Mouse (Mus musculus): ENCODE data around the gene Tmem269. TPM values are rescaled to one million over a fixed set of nuclear protein-coding genes. Genes with fewer than 3 reads are reported as not detected.
A peak's percentile ranks its signal among the peaks of the same experiment; 100 is the strongest.

The Tmem269 gene
- total and polyA plus RNA-seq, 2 experiments from 2014 or later, result 0.30 to 0.37 TPM

GRCm38 (mm10) chr4:119246688-119247225 lies 28.7 kb upstream of the Tmem269 start:
- H3K27me3 ChIP-seq (ENCODE audit: insufficient read depth, low read length), result no peaks in the 10 kb centered on the region
- H3K27ac ChIP-seq, result no peak overlapping the region
- WGBS, result 65% methylated on average over 14 of the region's 14 CpGs
- ATAC-seq, result no peak
- H3K36me3 ChIP-seq (ENCODE audit: insufficient read depth, low read length), result peaks cover 32% of the 10 kb centered on the region
- no peak for DNase-seq (ENCODE audit: low spot score)
- H3K9ac ChIP-seq (replicated peaks; ENCODE audit: low read length), result no peak overlapping the region
- no peak overlapping the region for H3K4me3 ChIP-seq (ENCODE audit: low read length)
- H3K4me2 ChIP-seq (ENCODE audit: low read depth, low read length), result no peak overlapping the region
- no peaks in the 10 kb centered on the region for H3K9me3 ChIP-seq (ENCODE audit: low read length)
- H3K4me1 ChIP-seq (ENCODE audit: insufficient read depth, low read length), result peaks cover 4% of the 10 kb centered on the region; the same call in 1 of the 2 replicates
- no peak for TF ChIP-seq CTCF (IDR thresholded peaks at IDR 0.05; ENCODE audit: low read depth)

- no peaks in the 10 kb centered on the region for H3K9me3 ChIP-seq (ENCODE audit: low read length)
- no peak overlapping the region for H3K4me2 ChIP-seq (ENCODE audit: low read depth, low read length)
- DNase-seq (ENCODE audit: low spot score) (no peak), ATAC-seq (no peak)
- H3K36me3 ChIP-seq (ENCODE audit: insufficient read depth, low read length), result peaks cover 34% of the 10 kb centered on the region
- peaks cover 4% of the 10 kb centered on the region; the same call in 1 of the 2 replicates for H3K4me1 ChIP-seq (ENCODE audit: insufficient read depth, low read length)
- 58% methylated on average over 9 of the region's 9 CpGs for WGBS
- TF ChIP-seq CTCF (IDR thresholded peaks at IDR 0.05; ENCODE audit: low read depth), result no peak
- H3K4me3 ChIP-seq (ENCODE audit: low read length), result no peak overlapping the region
- H3K27me3 ChIP-seq (ENCODE audit: insufficient read depth, low read length), result no peaks in the 10 kb centered on the region
- H3K9ac ChIP-seq (replicated peaks; ENCODE audit: low read length), result no peak overlapping the region
- no peak overlapping the region for H3K27ac ChIP-seq
Measured at GRCm38 (mm10) chr4:119245961-119246360, 27.9 kb upstream of the Tmem269 start.

- H3K9me3 ChIP-seq (ENCODE audit: low read length), result no peaks in the 10 kb centered on the region
- DNase-seq (ENCODE audit: low spot score), result peak; percentile 61
- H3K9ac ChIP-seq (replicated peaks; ENCODE audit: low read length), result no peak overlapping the region
- no peak overlapping the region for H3K4me3 ChIP-seq (ENCODE audit: low read length)
- no peak overlapping the region for H3K27ac ChIP-seq
- no peak overlapping the region for H3K4me2 ChIP-seq (ENCODE audit: low read depth, low read length)
- H3K36me3 ChIP-seq (ENCODE audit: insufficient read depth, low read length), result peaks cover 34% of the 10 kb centered on the region
- 36% methylated on average over 7 of the region's 7 CpGs for WGBS
- peaks cover 4% of the 10 kb centered on the region; the same call in 1 of the 2 replicates for H3K4me1 ChIP-seq (ENCODE audit: insufficient read depth, low read length)
- no peaks in the 10 kb centered on the region for H3K27me3 ChIP-seq (ENCODE audit: insufficient read depth, low read length)
- peak; percentile 36 for ATAC-seq
- no peak for TF ChIP-seq CTCF (IDR thresholded peaks at IDR 0.05; ENCODE audit: low read depth)
Measured at GRCm38 (mm10) chr4:119245556-119245955, 27.5 kb upstream of the Tmem269 start.

- no peak overlapping the region for H3K9ac ChIP-seq (replicated peaks; ENCODE audit: low read length)
- H3K4me3 ChIP-seq (ENCODE audit: low read length), result no peak overlapping the region
- no peak overlapping the region for H3K27ac ChIP-seq
- TF ChIP-seq CTCF (IDR thresholded peaks at IDR 0.05; ENCODE audit: low read depth), result no peak
- no peak for ATAC-seq
- no peak for DNase-seq (ENCODE audit: low spot score)
- peaks cover 34% of the 10 kb centered on the region for H3K36me3 ChIP-seq (ENCODE audit: insufficient read depth, low read length)
- no peaks in the 10 kb centered on the region for H3K9me3 ChIP-seq (ENCODE audit: low read length)
- H3K4me2 ChIP-seq (ENCODE audit: low read depth, low read length), result no peak overlapping the region
- H3K27me3 ChIP-seq (ENCODE audit: insufficient read depth, low read length), result no peaks in the 10 kb centered on the region
- peaks cover 4% of the 10 kb centered on the region; the same call in 1 of the 2 replicates for H3K4me1 ChIP-seq (ENCODE audit: insufficient read depth, low read length)
- 72% methylated on average over 22 of the region's 22 CpGs for WGBS
Measured at GRCm38 (mm10) chr4:119244468-119245240, 26.6 kb upstream of the Tmem269 start.

- no peaks in the 10 kb centered on the region for H3K27me3 ChIP-seq (ENCODE audit: insufficient read depth, low read length)
- peaks cover 29% of the 10 kb centered on the region for H3K36me3 ChIP-seq (ENCODE audit: insufficient read depth, low read length)
Measured at GRCm38 (mm10) chr4:119242571-119242970, 24.6 kb upstream of the Tmem269 start.

GRCm38 (mm10) chr4:119241664-119242063 lies 23.6 kb upstream of the Tmem269 start:
- DNase-seq (ENCODE audit: low spot score), result peak; percentile 60
- no peak for ATAC-seq
- Histone ChIP-seq H3K27me3 (ENCODE audit: insufficient read depth, low read length) (no peaks in the 10 kb centered on the region), H3K4me1 (ENCODE audit: insufficient read depth, low read length) (0 out of 2 replicates have a peak, but pooled peaks cover 4% of the 10 kb centered on the region), H3K36me3 (ENCODE audit: insufficient read depth, low read length) (peaks cover 28% of the 10 kb centered on the region), H3K27ac (no peak overlapping the region), H3K9me3 (ENCODE audit: low read length) (no peaks in the 10 kb centered on the region), H3K9ac (replicated peaks; ENCODE audit: low read length) (no peak overlapping the region), H3K4me3 (ENCODE audit: low read length) (no peak overlapping the region), H3K4me2 (ENCODE audit: low read depth, low read length) (no peak overlapping the region)
- peak; percentile 75 for TF ChIP-seq CTCF (IDR thresholded peaks at IDR 0.05; ENCODE audit: low read depth)
- 73% methylated on average over 14 of the region's 14 CpGs for WGBS

More at GRCm38 (mm10) chr4:119242571-119242970, 24.6 kb upstream of the Tmem269 start:
- DNase-seq (ENCODE audit: low spot score) (no peak), ATAC-seq (no peak)
- H3K4me2 ChIP-seq (ENCODE audit: low read depth, low read length), result no peak overlapping the region
- H3K9me3 ChIP-seq (ENCODE audit: low read length), result no peaks in the 10 kb centered on the region
- no peak overlapping the region for H3K27ac ChIP-seq
- WGBS, result 94% methylated on average over 12 of the region's 12 CpGs
- H3K9ac ChIP-seq (replicated peaks; ENCODE audit: low read length), result no peak overlapping the region
- H3K4me1 ChIP-seq (ENCODE audit: insufficient read depth, low read length), result peaks cover 4% of the 10 kb centered on the region; the same call in 1 of the 2 replicates
- no peak overlapping the region for H3K4me3 ChIP-seq (ENCODE audit: low read length)
- TF ChIP-seq CTCF (IDR thresholded peaks at IDR 0.05; ENCODE audit: low read depth), result no peak
